Mouse (Mus musculus): Measurements from ENCODE around the gene Hjurp. TPM values are rescaled to one million over a fixed set of nuclear protein-coding genes. Genes with fewer than 3 reads are reported as not detected.
"Not testable (repeated sequence)": the region's sequence is repeated elsewhere in the genome, so short reads cannot be mapped to it uniquely, and the experiment has no call there.

Hjurp gene
- total and polyA plus RNA-seq, 3 experiments, result 17.5 to 25.5 (median 24.7) TPM

DNA sequence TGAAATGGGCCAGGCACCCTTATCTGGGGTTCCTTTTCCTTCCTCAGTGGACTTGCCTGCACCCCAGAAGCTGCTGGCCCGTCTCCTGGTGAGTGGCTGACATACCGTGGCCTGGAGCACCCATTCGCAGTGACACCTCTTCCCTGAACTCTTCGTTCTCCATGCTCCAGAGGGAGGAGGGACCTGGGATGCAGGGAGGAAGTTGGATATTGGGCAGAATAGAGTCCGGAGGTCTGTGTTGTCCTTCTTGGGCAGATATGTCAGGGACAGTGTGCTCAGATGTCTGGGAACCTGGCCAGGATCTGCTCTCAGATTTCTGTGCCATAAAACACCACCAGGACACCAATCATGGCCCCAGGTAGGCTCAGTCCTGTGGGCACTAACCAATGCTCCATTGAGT is 37.4 kb downstream of the Hjurp start:
- peak; percentile 61 for DNase-seq

DNA sequence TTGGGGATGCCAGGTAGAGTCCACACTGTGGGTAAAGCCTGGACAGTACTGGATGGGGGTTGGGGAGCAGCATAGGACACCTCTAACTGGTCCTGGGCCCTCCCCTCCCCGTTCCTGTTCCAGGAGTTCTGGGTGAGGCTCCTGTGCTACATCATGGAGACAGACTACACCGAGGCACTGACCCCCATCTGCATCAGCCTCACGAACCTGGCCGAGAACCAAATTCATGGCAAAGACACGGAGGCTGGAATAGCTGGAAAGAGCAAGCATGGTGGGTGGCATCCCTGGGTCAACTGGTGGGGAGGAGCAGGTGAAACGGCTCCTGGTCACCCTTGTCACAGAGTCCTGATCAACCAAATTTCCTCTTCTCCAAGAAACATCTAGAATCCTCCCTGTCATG is 38.7 kb downstream of the Hjurp start:
- DNase-seq, result no peak

DNA sequence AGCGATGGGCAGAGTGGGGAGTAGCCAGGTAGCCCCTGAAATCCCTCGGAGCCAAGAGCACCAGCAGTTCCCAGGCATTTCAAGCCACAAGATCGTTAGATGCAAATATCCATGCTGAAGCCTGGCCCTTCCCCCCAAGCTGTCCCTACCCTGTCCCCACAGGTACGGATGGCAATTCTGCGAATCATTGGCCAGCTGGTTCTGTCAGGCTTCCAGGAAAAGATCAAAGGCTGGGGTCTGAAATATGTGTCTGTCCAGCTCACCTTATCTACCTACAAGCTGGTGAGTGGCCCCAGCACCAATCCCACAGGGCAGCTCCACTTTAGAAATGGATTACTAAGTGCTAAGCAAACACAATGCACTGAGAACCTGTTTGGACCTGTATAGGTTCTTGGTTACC is 40.1 kb downstream of the Hjurp start:
- DNase-seq, result no peak

DNA sequence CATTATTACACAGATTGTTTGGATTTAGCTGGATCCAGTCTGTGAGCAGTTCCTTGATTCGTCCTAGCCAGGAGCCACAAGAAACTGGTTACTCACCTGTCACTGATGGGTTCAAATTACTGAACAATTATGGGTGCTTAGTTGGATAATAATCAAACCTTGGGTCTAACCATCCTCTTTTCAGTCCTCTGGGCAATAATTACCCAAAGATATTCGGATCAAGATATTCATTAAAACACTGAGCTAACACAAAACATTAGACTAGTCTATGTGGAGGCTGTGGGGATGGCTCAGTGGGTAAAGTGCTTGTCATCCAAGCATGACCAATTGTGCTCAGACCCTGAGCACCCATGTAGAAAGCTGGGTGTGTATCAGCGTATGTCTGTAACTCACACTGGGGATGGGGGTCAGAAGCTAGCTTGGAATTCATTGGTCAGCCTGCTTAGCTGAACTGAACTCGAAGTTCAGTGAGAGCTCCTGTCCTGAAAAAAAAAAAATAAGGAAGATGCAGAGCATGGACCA is 41.5 kb downstream of the Hjurp start:
- no peak for DNase-seq

DNA sequence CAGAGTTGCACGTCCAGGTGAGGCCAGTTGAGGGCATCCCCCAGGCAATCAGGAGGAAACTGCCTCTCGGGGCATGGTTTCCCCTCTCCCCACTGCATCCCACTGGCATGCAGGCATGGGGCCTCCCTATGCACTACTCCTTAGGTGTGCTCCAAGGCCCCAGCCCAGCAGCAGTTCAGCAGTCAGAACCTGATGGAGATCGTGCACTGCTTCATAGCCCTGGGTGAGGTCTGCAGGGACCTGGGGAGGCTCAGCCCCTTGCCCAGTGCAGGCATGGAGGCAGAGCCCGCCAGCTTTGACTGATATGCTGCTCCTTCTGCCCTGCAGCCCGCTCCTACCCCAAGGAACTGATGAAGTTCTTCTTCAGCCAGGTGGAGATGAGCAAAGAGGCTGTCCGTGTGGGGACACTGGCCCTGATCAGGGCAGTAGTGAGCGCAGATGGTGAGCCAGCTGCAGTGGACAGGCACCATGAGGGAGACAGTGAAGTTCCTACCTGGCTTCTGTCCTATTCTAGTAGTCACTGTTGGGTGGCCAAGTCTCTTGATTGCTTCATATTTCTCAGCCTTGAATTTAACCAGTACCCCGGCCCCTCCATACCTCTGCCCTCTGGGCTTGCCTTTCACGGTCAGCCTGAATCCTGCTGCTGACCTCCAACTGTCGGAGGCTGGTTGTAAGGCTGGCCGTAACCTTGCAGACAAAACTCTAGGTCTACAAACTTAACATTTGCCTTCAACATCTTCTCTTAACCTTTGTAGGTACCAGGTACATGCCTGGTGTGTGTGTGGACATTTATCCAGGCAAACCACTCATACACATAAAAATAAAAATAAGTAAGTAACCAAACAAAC is 42.2 kb downstream of the Hjurp start:
- no peak for DNase-seq

DNA sequence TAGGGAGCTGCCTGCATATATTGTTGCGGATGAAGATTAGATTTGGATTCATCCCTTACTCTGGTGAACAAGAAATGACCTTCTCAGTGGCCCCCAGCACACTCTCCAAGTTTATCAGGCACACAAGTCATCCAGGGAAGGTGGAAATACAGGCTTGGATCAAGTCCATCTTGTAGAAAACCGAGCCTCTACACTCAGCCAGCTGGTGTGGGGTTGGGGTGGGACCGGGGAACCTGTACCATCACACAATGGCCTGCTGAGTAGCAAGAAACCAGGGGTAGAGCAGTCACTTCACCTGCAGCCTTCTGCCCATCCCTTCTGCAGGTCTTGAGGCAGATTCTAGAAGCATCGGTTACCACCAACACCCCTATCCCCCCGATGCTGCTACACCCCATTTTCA is 42.8 kb downstream of the Hjurp start:
- no peak for DNase-seq

DNA sequence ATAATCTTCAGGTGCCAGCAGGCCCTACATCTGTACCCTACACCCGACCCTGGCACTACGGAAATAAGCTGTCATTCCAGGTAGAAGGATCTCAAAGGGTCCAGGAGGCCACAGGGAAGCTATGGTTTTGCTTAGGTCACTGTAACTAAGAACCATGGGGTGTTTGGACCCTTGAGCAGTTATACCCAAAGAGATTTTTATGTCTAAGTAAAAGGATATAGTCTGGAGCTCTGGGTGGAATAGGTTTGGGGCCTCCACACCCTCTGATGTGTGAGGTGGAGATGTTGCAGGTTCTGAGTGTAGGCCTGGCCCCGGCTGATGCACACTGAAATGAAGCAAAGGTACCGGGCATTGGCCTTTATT is 43.2 kb downstream of the Hjurp start:
- no peak for DNase-seq

DNA sequence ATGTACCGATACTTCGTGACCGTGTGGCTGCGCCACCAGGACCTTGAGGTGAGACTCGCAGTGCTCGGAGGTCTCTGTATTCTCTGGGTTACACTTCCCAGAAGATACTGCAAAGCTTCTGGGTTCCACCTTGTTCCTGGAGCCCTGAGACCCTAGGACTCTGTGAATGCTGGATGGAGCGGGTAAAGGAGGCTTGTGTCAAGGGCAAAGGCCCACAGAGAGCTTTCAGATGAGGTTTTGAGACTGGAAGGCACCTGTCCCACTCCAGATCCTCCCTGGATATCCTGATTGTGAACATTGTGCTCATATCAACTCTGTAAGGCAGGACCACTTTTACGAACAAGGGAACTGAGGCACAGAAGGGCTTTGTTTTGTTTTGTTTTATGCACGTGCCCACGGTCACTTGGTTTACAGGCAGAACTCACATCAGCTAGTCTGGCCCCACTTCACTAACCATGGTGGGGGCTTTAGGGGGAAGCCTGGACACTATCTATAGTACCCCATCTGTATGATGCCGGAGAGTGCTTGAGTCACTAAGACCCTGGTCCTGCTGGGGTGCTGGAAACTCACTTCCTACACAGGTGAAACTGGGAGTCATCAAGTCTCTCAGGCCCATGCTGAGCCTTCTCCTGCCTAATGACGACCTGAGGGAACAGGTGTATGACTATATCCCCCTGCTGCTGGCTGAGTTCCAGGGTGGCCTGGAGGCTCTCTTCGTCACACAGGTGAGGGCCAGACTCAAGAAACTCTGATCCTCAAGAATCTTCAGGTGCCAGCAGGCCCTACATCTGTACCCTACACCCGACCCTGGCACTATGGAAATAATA is 43.8 kb downstream of the Hjurp start:
- DNase-seq, result no peak

DNA sequence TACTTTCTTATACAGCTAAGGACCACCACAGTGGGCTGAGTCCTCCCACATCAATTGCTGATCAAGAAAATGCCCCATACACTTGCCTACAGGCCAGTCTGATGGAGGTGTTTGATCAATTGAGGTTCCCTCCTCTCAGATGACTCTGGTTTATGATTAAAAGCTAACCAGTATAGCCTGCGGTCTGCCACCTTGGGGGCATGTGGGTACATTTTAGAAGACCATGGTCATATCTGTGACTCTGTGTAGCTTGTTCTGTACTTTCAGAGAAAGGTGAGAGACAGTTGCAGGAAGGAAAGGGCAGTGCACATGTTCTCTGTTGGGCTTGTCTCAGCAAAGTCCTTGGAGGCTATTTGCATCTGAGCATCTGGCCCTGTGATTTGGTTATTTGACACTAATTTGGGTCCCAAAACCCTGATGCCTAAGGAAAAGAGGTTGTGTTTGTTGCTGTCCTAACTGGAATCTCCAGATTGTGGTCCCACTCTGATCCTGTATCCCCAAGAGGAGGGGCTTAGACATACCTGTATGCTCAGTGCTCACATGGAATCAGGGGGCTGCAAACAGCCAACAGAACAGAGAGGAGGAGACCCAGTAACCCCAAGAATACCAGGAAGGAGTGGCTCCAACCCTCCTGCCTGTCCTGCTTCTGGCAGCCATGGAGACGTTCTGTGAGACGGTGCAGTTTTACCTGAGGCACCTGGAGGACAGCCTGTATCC is 44.6 kb downstream of the Hjurp start:
- no peak for DNase-seq

DNA sequence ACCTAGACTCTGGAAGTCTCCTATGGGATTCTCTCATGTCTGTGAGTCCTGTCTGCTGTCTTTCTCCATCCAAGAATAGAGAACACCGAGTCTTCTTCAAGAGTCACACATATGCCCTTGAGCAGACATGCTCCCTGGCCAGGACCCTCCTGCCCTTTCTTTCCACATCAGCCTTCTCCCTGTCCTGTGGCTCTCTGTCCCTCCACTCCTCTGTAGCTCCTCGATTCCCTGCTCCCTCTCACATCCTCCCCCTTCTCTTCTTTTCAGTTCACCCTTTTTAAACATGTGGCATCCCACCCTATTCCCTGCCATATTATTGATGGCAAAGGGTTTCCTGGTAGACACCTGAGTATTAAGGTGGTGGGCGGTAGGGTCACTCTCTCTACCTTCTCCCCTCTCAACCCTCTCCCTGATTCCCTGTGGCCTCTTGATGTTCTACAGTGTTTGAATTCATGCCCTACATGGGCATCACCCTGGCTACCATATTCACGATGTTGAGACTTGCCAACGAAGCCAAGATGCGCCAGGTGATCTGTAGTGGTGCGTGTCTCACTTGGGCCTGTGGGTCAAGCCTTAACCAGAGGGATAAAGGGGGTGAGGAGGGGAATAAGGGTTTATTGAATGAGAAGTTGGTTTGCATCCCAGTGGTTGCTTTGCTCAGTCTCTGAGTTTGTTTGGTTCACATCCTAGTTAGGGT is 45.5 kb downstream of the Hjurp start:
- no peak for DNase-seq

DNA sequence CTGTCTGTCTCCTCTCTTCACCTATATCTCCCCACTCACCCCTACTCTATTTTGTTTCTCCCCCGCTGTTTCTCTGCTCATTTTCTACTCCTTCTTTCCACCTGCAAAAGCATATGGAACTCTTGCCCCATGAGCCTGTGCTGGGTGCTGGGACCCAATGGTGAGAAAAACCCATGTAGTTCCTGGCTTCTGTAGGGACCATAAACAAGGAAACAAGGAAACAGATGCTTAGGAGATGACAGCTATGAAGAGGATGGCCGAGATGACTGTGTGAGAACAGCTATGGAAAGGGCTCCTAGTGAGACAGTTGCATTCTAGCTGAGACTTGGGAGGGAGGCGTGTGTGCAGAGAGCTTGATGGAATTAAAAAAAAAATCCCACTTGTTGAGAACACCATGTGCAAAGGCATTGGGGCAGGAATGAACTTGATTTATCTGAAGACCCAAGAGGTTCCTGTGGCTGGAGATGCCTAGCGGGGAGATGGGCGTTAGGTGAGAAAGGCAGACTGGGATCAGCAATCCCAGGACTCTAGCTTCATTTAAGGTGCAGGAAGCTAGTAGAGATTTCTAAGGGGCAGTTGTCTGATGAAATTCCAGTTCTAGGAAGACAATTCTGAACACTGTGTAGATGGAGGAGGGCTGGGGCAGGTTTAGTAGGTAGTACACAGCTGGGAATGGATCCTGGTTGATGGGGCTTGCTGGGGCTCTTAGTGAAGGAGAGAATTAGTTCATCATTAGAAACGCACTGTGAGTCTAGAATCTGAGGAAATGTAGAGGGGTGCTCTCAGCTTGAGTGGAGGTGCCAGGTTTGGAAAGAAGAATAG is 46.2 kb downstream of the Hjurp start:
- DNase-seq, result no peak

DNA sequence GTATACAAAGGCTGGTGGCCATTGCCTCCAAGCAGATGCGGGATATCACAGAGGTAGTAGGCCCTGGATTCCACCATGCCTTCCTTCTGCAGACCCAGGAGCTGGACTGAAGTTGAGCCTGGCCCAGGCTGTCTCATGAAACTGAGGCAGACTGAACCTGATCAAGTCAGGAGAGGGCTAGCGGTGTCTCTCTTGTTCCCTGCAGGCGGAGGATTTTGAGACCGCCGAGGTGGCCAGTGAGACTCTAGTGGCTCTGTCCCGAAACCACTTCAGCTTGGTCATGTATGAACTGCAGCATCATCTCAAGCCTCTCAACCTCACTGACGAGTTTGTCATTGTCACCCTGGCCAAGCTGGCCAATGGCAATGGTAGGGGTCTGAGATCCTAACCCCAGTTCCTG is 47.0 kb downstream of the Hjurp start:
- no peak for DNase-seq

DNA sequence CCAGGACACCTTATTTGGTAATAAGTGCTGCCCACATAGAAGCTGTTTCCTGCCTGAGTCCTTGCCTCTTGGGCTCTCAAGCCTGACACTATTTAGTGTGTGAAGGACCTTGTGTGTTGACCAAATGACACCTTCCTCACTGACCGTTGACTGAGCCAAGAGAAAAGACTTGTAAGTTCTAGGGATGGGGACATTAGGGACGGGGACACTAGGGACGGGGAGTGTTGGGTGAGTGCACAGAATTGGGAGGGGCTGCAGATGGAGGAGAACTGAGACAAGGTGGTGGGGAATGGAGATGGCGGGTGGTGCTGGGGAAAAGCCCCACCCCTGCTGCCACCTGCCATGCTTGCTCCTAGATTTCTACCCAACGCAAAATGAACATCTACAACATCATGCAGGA is 47.4 kb downstream of the Hjurp start:
- DNase-seq, result no peak

DNA sequence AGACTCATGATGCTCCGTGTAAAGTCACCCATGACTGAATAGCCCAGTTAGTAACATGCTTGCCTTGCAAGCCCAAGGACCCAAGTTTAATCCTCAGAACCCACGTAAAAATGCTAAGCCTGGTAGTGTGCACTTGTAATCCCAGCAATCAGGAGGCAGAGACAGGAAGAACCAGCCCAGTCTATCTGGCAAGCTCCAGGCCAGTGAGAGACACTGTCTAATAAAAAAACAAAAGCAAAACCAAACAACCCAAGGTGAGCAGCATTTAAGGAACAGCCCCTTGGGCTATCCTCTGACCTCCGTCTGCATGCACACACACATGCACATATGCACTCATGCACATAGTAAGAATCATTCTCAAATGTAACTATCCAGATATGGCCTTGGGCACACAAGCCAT is 47.9 kb downstream of the Hjurp start:
- no peak for DNase-seq

DNA sequence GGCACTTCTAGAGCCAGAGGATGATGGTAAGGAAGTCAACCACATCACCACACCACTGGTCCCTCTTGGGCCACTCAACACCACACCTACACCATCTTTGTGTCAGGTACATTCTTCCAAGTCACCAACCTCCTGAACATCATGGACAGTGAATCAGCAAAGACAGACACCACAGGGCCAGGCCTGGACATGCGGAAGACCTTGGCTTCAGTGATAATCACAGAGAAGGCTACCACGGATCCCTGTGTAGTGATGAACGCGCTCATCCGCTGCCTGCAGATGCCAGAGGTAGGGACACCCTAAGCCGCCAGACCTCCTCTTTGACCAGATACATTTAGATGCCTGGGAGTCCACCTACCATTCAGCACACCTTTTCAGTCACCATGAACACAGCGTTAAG is 49.3 kb downstream of the Hjurp start:
- no peak for DNase-seq

DNA sequence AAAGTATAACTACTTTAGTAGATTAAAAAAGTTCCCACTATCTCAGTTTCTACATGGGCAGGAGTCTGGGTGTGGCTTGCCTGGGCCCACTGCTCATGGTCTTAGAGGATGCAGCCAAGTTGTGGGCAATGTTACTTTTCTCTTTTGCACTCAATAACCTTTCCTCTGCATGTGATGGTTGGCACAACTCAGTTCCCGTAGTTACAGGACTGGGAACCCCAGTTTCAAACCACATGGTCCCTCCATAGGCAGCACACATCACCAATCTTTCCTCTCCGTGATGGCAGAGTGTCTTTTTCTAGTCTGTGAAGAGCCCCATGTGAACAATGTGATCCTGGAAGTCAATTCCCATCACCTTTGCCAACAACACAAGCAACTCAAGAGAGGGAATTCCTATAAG is 50.0 kb downstream of the Hjurp start:
- DNase-seq, result no peak

DNA sequence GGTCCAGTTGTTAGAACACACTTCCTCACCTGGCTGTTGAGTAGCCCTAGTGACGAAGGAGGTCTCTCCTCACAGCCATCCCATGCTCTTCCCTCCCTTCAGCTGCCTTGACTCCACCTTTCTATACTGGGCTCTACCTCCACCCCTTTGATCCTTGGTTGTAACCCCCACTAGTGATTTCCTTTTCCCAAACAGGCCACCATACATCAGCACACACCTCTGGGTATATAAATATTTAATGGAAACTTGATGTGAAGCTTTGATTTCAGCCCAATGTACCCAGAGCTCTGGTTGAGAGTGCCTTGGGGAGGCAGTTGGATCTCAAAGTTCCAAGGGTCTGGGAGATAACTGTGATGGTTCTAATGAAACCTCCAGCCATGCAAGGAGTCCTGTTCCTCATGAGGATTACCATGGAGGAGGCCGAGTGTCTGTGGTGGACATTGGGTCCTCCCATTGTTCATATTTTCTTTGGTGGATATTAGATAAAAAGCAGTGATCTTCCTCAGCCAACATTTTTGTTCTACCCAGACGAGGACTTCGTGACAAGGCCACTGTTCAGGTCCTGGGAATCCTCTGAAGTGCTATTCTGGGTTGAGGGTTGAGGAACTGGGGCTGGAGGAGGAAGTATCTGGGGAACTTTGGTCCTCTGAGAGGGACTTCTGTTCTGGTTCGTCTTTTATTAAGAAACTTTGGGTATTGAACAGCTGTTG is 50.6 kb downstream of the Hjurp start, which contains the start of gene Mroh2a:
Gene Mroh2a (plus strand): TSS at position 317 of the 710 bp plus-strand sequence.
- no peak for DNase-seq

DNA sequence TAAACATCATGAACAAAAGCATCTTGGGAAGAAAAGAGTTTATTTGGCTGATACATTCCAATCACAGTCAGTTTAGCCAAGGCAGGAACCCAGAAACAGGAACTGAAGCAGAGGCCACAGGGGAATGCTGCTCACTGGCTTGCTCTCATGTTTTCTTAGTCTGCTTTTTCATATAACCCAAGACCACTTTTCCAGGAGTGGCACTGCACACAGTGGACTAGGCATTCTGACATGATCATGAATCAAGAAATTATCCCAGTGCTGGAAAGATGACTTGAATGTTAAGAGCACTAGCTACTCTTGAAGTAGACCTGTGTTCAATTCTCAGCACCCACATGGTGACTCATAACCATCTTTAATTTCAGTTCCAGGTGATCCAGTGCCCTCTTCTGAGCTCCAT is 51.7 kb downstream of the Hjurp start:
- DNase-seq, result no peak

DNA sequence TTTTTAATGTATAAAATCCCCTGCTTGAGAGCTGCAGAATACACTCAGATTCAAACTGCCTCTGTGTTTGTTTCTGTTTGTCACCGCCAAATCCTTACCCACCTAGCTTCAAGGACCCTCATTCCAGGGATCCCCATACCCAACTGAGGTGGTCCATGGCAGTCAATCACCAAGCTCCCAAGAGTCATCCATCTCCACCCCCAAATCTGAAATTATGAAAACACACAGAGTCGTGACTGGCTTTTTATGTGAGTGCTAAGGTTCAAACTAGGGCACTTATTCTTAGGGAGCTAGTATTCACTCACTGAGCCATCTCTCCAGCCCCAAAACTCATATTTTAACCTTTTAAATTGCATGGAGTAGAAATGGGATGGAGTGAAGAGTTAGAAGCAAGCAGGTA is 52.1 kb downstream of the Hjurp start:
- not testable (repeated sequence) for DNase-seq
